Mouse (Mus musculus): ENCODE data around the gene Gm9837. TPM values are rescaled to one million over a fixed set of nuclear protein-coding genes. Genes with fewer than 3 reads are reported as not detected.
A peak's percentile ranks its signal among the peaks of the same experiment; 100 is the strongest.
"Not testable (repeated sequence)": the region's sequence is repeated elsewhere in the genome, so short reads cannot be mapped to it uniquely, and the experiment has no call there.

The Gm9837 gene
- total RNA-seq, 2 experiments from 2014 or later = not detected

DNA sequence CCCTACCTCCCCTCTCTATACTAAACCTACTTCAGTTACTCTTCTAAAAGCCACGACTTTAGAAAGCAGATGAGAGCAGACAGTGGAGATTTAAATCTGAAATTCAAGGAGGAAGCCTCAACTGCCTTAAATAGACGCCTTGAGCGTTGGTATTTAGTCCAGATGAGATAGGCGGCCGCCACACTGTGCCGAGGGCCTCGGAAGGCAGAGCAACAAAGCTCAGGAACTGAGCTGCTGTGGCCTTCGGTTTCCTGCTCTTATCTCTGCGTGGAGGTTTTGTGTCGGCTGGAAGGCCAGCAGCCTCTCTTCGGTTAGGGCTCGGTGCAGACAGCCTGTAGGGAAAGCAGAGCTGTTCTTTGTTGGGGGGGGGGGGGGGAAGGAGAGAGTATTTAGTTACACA is 28.4 kb downstream of the Gm9837 start:
- peak overlapping the region; percentile 85 for H3K27ac ChIP-seq
- intact Hi-C loops (cut with DNase I) = no loop called here
- DNase-seq = no peak
- no peak for TF ChIP-seq CTCF (IDR thresholded peaks at IDR 0.05)
- peak overlapping the region; percentile 48 for H3K4me3 ChIP-seq

DNA sequence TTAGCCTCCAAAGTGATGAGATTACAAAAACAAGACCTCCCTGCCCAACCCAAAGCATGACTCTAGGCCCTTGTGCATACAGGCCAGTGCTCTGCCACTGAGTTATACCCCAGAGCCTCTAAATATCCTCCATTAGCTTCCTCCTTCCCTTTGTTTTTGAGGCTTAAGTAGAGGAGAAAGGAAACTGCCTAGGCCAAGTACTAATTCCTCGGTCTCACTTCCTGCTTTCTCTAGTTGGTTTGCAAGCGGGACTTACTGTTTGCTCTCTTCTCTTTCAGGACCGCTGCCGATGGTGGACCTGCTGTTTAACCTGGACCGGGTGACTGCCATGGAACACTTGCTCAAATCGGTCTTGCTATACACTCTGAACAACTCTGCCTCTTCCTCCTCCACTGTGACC is 33.9 kb downstream of the Gm9837 start:
- no peak overlapping the region; the same call in 1 of the 2 replicates for H3K27ac ChIP-seq
- DNase-seq = no peak
- no peak overlapping the region for H3K4me3 ChIP-seq
- no peak for TF ChIP-seq CTCF (IDR thresholded peaks at IDR 0.05)
- intact Hi-C loops (cut with DNase I) = no loop called here

DNA sequence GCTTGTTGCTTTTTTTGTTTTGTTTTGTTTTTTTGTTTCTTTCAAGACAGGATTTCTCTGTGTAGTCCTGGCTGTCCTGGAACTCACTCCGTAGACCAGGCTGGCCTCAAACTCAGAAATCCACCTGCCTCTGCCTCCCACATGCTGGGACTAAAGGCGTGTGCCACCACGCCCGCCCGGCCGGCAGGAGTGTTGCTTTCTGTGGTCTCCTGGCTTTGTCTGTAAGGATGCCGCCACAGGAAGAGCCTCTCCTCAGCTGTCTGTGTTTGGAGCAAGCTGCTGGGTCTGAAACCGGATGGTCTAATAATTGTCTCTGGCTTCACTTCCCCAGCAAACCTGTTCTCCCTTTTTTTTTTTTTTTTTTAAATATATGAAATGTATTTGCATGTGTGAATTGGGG is 34.8 kb downstream of the Gm9837 start:
- Histone ChIP-seq H3K4me3 (no peak overlapping the region), H3K27ac (no peak overlapping the region)
- intact Hi-C loops (cut with DNase I) = no loop called here
- no peak for DNase-seq
- no peak for TF ChIP-seq CTCF (IDR thresholded peaks at IDR 0.05)

GRCm38 (mm10) chr11:53433057-53433456 is 37.2 kb downstream of the Gm9837 start:
- Histone ChIP-seq H3K27ac (no peak overlapping the region), H3K4me3 (no peak overlapping the region)
- intact Hi-C loops (cut with DNase I) = no loop called here
- no peak for TF ChIP-seq CTCF (IDR thresholded peaks at IDR 0.05)
- no peak for DNase-seq

GRCm38 (mm10) chr11:53431347-53432056 is 38.8 kb downstream of the Gm9837 start:
- TF ChIP-seq CTCF (IDR thresholded peaks at IDR 0.05) = no peak
- Histone ChIP-seq H3K4me3 (peak overlapping the region; percentile 80), H3K27ac (peak overlapping the region; percentile 97)
- no peak for DNase-seq
- intact Hi-C loops (cut with DNase I) = loop anchor here (2.0 kb wide), 1 partner anchor 131 kb away; the partner anchor contains the start of gene Hspa4

- Histone ChIP-seq H3K27ac (peak within 1 kb of the TSS; percentile 97), H3K4me3 (peak within 1 kb of the TSS; percentile 80)
- DNase-seq = peak; percentile 99
- no peak for TF ChIP-seq CTCF (IDR thresholded peaks at IDR 0.05)
- intact Hi-C loops (cut with DNase I) = loop anchor here (2.0 kb wide), 1 partner anchor 130 kb away; the partner anchor contains the start of gene Hspa4
These were observed 39.5 kb downstream of the Gm9837 start, which contains the start of the genes Uqcrq and Gdf9 for GRCm38 (mm10) chr11:53430670-53431346. Gene Uqcrq (minus strand): TSS chr11:53430831. Gene Gdf9 (plus strand): TSS chr11:53431023.

GRCm38 (mm10) chr11:53430300-53430669 is 40.0 kb downstream of the Gm9837 start:
- intact Hi-C loops (cut with DNase I) = loop anchor here (2.0 kb wide), 1 partner anchor 129 kb away; the partner anchor contains the start of gene Hspa4

GRCm38 (mm10) chr11:53429182-53429581 is 41.1 kb downstream of the Gm9837 start:
- intact Hi-C loops (cut with DNase I) = no loop called here
- DNase-seq = no peak
- H3K27ac ChIP-seq = no peak overlapping the region
- TF ChIP-seq CTCF (IDR thresholded peaks at IDR 0.05) = no peak
- H3K4me3 ChIP-seq = peak overlapping the region; percentile 80

More at GRCm38 (mm10) chr11:53430300-53430669, 40.0 kb downstream of the Gm9837 start:
- H3K4me3 ChIP-seq = peak overlapping the region; percentile 80
- peak overlapping the region; percentile 97 for H3K27ac ChIP-seq
- TF ChIP-seq CTCF (IDR thresholded peaks at IDR 0.05) = no peak
- DNase-seq = no peak

DNA sequence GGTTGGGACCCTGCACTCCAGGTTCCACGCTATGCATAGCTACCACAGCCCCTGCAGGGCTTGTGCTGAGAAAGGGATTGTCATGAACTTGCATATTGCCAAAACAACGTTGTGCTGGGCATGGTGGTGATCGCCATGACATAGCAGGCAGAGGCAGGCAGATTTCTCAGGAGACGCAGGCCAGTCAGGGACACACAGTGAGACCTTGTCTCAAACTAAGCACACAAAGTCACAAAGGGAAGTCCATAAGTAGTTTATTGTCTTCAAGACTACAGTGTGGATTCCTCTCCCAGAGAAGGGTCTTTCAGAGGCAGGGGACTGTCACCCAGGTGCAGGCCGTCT is 41.6 kb downstream of the Gm9837 start:
- H3K4me3 ChIP-seq = no peak overlapping the region
- intact Hi-C loops (cut with DNase I) = no loop called here
- no peak overlapping the region for H3K27ac ChIP-seq
- DNase-seq = no peak
- TF ChIP-seq CTCF (IDR thresholded peaks at IDR 0.05) = no peak

- intact Hi-C loops (cut with DNase I) = no loop called here
- no peak for TF ChIP-seq CTCF (IDR thresholded peaks at IDR 0.05)
- no peak overlapping the region for H3K4me3 ChIP-seq
These were observed 42.1 kb downstream of the Gm9837 start for GRCm38 (mm10) chr11:53427993-53428715.

DNA sequence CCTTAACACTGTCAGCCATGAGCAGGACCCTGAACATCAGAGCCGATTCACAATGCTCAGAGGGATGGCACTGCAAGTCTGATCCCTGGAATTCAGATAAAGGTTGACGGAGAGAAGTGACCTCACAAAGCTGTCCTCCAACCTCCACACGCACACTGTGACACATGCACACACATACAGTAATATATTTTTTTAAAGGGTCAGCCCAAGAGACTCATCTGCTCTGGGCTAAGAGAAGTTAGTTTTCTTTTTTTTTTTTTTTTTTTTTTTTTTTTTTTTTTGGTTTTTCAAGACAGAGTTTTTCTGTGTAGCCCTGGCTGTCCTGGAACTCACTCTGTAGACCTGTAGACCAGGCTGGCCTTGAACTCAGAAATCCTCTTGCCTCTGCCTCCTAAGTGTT is 43.4 kb downstream of the Gm9837 start:
- H3K27ac ChIP-seq; DNase-seq; intact Hi-C loops (cut with DNase I); H3K4me3 ChIP-seq: not testable (repeated sequence)

More at GRCm38 (mm10) chr11:53427993-53428715, 42.1 kb downstream of the Gm9837 start:
- no peak for DNase-seq
- H3K27ac ChIP-seq = no peak overlapping the region

- DNase-seq = no peak
- no peak for TF ChIP-seq CTCF (IDR thresholded peaks at IDR 0.05)
- Histone ChIP-seq H3K27ac (no peak overlapping the region), H3K4me3 (no peak overlapping the region)
- intact Hi-C loops (cut with DNase I) = no loop called here
These were observed 44.5 kb downstream of the Gm9837 start for GRCm38 (mm10) chr11:53425711-53426255.

Measured in gastrocnemius, adult 2 months (tissue).